Mouse (Mus musculus): Measurements from ENCODE around the gene Cplx3. TPM values are rescaled to one million over a fixed set of nuclear protein-coding genes. Genes with fewer than 3 reads are reported as not detected.

Cplx3 gene
- polyA plus RNA-seq, 1 experiment from 2014 or later, result 3.7 TPM

DNA sequence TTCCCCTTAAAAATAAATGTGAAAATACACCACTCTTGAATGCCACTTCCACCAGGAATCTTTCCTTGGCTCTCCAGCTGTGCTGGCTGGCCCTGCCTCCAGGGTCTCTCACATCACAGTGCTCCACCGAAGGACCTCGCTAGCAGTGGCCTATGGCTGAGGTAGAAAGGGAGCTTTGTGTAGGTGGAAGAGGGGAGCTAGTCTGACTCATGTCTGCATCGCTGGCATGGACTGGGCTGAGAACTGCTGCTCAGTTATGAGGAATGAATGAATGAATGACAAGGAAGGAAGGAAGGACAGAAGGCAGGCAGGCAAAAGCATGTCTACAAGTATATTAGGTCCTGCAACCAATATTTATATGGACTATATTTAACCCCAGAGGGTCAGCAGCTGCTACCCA is 31.2 kb upstream of the Cplx3 start:
- WGBS, result 75% methylated on average over 3 of the region's 3 CpGs
- H3K27me3 ChIP-seq, result no peaks in the 10 kb centered on the region
- H3K4me3 ChIP-seq, result no peak overlapping the region
- peaks cover 60% of the 10 kb centered on the region for H3K4me1 ChIP-seq
- H3K27ac ChIP-seq (replicated peaks), result no peak overlapping the region
- ATAC-seq (ENCODE audit: low FRiP score, low read depth), result no peak
- no peak overlapping the region for H3K9ac ChIP-seq (replicated peaks)
- H3K4me2 ChIP-seq (replicated peaks), result no peak overlapping the region
- no peaks in the 10 kb centered on the region for H3K9me3 ChIP-seq
- peaks cover 13% of the 10 kb centered on the region; the same call in 1 of the 2 replicates for H3K36me3 ChIP-seq

DNA sequence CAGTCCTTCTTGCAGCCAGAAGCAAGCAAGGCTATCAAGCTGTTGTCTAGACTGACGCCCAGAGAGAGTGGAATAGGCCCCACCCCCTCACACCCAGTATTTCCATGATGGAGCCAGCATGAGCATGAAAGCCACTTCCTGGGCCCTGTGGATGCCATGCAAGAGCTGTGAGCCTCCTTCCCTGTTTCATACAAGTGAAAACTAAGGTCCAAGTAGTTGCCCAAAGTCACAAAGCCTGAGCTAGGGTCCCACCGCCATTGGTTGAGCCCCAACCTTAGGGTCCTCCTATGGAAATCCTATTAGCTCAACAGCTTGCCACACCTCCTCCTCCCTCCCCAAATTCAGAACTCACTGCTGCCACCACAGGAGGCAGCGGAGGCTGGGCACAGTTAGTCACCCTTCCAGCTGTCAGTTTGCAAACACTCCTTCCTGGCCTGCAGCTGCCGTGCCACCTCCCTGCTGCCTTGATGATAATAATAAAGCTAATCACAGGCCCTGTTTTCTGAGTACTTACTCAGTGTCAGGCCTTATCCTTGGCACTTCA is 27.5 kb upstream of the Cplx3 start:
- Histone ChIP-seq H3K9me3 (no peaks in the 10 kb centered on the region), H3K4me3 (no peak overlapping the region), H3K27me3 (no peaks in the 10 kb centered on the region), H3K36me3 (peaks cover 43% of the 10 kb centered on the region), H3K4me2 (replicated peaks) (no peak overlapping the region), H3K27ac (replicated peaks) (no peak overlapping the region), H3K4me1 (peaks cover 23% of the 10 kb centered on the region), H3K9ac (replicated peaks) (no peak overlapping the region)
- 45% methylated on average over 4 of the region's 4 CpGs for WGBS
- no peak for ATAC-seq (ENCODE audit: low FRiP score, low read depth)

DNA sequence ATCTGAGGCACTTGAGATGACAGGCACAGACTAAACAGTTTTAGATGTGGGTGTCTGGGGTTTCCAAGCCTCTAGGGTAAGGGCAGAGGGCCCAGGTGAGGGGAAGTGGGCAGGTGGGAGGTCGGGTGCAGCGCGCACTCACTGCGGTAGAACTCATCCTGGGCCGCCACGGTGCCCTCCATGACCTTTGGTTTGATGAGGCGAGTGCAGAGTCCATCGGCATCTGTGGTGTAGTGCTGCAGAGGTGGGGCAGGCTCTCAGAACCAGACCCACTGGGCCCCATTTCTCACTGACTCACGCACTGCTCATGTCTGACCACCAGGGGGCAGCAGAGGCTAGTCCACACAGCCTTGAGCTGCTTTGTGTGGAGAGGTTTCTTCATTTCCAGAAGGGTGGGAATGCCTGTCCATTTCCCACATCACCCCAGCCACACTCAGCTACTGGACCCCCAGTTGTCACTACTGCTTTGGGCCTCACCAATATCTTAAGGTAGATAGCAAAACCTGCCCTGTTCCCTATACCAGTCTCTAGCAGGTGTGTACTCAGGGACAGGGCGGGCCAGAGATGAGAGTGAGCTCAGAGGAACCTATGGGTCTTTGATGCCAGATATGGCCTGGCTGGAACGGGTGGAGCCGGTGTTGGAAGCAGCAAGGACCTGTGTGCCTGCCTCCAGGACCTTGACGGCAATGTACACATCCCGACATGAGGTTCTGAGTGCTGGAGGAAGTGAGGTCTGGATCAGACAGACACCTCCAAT is 23.2 kb upstream of the Cplx3 start:
- peaks cover 8% of the 10 kb centered on the region for H3K4me1 ChIP-seq
- 66% methylated on average over 14 of the region's 14 CpGs for WGBS
- H3K9ac ChIP-seq (replicated peaks), result no peak overlapping the region
- H3K4me3 ChIP-seq, result no peak overlapping the region
- H3K9me3 ChIP-seq, result no peaks in the 10 kb centered on the region
- H3K27me3 ChIP-seq, result no peaks in the 10 kb centered on the region
- ATAC-seq (ENCODE audit: low FRiP score, low read depth), result peak; percentile 68
- no peak overlapping the region for H3K4me2 ChIP-seq (replicated peaks)
- peaks cover 82% of the 10 kb centered on the region for H3K36me3 ChIP-seq
- peak overlapping the region; percentile 50 for H3K27ac ChIP-seq (replicated peaks)

DNA sequence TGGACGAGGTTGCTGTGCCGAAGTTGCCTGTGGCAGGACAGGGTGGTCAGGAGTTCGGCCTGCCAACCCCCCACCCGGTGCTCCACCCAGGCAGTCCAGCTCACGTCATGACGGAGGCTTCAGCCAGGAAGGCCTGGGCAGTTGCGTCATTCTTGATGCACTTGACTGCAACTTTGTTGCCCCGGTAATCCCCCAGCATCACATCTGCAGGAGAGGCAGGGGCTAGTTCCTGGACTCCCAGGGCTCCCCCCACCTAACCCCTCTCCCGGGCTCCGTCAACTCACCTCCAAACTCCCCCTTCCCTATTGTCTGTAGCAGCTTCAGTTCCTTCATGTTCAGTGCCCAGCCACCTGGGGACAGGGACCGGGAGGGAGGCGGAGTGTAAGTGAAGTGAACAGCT is 22.6 kb upstream of the Cplx3 start:
- H3K27me3 ChIP-seq, result no peaks in the 10 kb centered on the region
- no peak overlapping the region for H3K9ac ChIP-seq (replicated peaks)
- no peak overlapping the region for H3K27ac ChIP-seq (replicated peaks)
- H3K36me3 ChIP-seq, result peaks cover 84% of the 10 kb centered on the region
- no peak overlapping the region for H3K4me2 ChIP-seq (replicated peaks)
- 90% methylated on average over 12 of the region's 12 CpGs for WGBS
- 0 out of 2 replicates have a peak, but pooled peaks cover 4% of the 10 kb centered on the region for H3K4me1 ChIP-seq
- H3K4me3 ChIP-seq, result no peak overlapping the region
- no peaks in the 10 kb centered on the region for H3K9me3 ChIP-seq
- 0 out of 2 replicates have a peak, but pooled peaks have one; percentile 2 for ATAC-seq (ENCODE audit: low FRiP score, low read depth)

DNA sequence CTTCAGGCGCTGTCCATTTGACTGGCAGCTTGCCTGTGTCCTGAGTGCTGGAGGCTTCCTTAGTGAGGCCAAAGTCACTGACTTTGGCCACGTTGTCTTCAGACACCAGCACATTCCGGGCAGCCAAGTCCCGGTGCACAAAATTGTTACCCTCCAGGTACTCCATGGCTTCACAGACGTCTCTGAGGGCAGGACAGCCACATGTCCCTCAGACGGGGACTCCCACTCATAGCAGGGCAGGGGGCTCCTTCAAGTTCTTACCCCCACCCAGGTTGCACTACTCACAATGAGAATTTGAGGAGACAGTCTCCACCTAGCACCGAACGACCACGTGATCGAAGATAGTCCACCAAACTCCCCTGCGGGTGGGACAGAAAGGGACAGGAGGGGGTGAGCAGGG is 21.8 kb upstream of the Cplx3 start:
- ATAC-seq (ENCODE audit: low FRiP score, low read depth), result no peak
- 91% methylated on average over 11 of the region's 11 CpGs for WGBS
- H3K36me3 ChIP-seq, result peaks cover 84% of the 10 kb centered on the region

DNA sequence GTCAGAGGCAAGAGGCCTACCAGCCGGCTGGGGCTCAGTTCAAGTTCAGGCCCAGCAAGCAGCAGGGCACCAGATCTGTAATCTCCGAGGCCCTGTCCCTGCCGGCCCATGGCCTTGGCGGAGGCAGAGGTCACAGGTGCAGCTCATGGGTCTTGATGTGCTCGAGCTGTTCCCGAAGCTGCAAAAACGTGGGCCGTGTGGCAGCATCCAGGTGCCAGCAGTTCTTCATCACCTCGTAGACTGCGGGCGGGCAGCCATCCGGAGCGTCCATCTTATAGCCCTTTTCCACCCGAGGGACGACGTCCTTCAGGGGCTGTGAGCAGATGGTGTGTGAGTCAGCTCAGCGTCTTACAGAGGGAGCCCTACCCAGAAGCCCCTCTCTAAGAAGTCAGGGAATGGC is 21.1 kb upstream of the Cplx3 start:
- peaks cover 77% of the 10 kb centered on the region for H3K36me3 ChIP-seq
- H3K9me3 ChIP-seq, result no peaks in the 10 kb centered on the region
- no peak overlapping the region for H3K4me2 ChIP-seq (replicated peaks)
- H3K9ac ChIP-seq (replicated peaks), result no peak overlapping the region
- 93% methylated on average over 17 of the region's 17 CpGs for WGBS
- ATAC-seq (ENCODE audit: low FRiP score, low read depth), result no peak
- H3K27ac ChIP-seq (replicated peaks), result no peak overlapping the region
- no peak overlapping the region for H3K4me3 ChIP-seq
- no peaks in the 10 kb centered on the region for H3K4me1 ChIP-seq
- H3K27me3 ChIP-seq, result no peaks in the 10 kb centered on the region

More for the DNA sequence above, 21.8 kb upstream of the Cplx3 start:
- no peak overlapping the region for H3K4me3 ChIP-seq
- H3K27me3 ChIP-seq, result no peaks in the 10 kb centered on the region
- no peaks in the 10 kb centered on the region for H3K4me1 ChIP-seq
- H3K27ac ChIP-seq (replicated peaks), result no peak overlapping the region
- no peak overlapping the region for H3K9ac ChIP-seq (replicated peaks)
- H3K4me2 ChIP-seq (replicated peaks), result no peak overlapping the region
- H3K9me3 ChIP-seq, result no peaks in the 10 kb centered on the region

DNA sequence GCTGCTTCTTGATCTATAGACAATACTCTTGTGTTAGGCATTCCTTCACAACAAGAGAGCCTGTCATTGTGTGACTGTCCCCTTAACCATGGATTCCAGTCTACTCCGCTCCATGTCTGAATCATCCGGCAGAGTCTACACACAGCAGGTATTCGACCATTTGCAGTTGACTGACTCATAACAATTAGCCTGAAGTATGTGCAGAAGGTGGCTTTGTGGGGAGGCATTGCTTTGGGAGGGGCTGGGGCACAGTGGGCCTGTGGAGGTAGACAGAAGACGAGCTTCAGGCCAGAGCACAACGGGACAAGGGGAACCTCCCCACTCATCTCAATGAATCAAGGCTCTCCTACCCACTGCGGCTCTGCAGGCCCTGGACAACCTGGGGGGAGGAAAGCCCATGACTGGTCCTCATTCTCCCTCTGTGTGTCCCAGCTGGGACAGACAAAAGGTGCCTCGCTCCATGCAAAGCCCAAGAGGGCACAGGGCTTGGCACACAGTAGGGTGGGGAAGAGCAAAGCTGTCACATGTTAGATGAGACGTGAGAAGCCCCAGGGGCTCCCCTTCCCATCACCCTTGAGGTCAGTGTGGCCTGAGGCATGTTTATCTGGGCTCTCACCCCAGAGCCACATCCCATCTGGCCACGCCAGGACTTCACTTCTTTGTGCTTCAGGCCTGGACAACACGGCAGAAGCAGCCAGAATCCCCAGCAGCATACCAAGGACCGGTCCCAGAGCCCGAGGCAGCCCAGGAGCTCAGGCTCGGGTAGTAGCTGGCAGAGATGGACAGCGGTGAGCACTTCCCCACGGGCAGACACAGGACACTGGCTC is 19.8 kb upstream of the Cplx3 start:
- Histone ChIP-seq H3K27ac (replicated peaks) (0 out of 2 replicates have a peak overlapping the region, but pooled peaks have one; percentile 30), H3K36me3 (peaks cover 66% of the 10 kb centered on the region), H3K27me3 (no peaks in the 10 kb centered on the region), H3K4me2 (replicated peaks) (no peak overlapping the region), H3K4me3 (no peak overlapping the region), H3K9ac (replicated peaks) (no peak overlapping the region), H3K9me3 (no peaks in the 10 kb centered on the region), H3K4me1 (no peaks in the 10 kb centered on the region)
- WGBS, result 77% methylated on average over 15 of the region's 15 CpGs
- ATAC-seq (ENCODE audit: low FRiP score, low read depth), result no peak

DNA sequence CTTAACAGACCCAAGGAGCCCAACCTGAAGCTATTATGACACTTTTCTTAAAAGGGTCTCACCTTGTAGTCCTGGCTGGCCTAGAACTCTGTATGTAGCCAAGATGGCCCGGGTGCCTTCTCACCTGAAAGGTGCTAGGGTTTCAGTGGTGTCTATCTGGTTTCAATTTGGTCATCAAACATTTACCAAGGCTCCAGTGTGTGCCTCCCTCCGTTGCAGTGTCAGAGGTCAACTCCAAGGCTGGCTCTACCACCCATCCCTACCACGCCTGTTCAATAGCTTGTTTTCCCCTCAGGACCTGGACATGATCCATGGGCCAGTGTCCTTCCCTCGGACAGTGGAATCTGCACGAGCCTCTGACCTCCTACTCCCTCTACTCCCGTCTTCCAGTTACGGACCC is 18.2 kb upstream of the Cplx3 start:
- H3K9me3 ChIP-seq, result no peaks in the 10 kb centered on the region
- no peak overlapping the region for H3K27ac ChIP-seq (replicated peaks)
- no peak overlapping the region for H3K4me3 ChIP-seq
- peaks cover 51% of the 10 kb centered on the region for H3K36me3 ChIP-seq
- H3K4me1 ChIP-seq, result no peaks in the 10 kb centered on the region; the same call in 1 of the 2 replicates
- no peak for ATAC-seq (ENCODE audit: low FRiP score, low read depth)
- no peak overlapping the region for H3K4me2 ChIP-seq (replicated peaks)
- WGBS, result 85% methylated on average over 7 of the region's 7 CpGs
- no peaks in the 10 kb centered on the region for H3K27me3 ChIP-seq
- H3K9ac ChIP-seq (replicated peaks), result no peak overlapping the region

DNA sequence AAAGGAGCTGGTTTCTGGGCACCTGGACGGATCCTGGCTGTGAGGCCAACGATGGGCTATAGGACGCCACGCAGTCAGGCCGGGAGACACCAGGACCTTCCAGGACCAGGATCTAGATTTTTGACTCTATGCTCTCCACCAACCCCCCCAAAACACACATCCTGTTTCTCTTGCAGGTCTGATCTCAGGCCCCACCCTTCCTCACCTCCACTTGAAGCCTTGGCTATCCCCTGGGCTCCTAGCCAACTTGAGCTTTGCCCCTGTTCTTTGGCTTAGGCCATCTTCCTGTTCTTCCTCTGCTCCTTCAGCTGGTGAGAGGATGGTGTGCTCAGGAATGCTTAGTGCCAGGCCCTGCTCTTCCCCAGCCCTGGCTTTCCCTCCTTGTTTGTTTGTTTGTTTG is 14.6 kb upstream of the Cplx3 start, which contains the start of gene Lman1l:
Gene Lman1l, minus strand, starts transcription at position 101 of the 400 bp plus-strand sequence.
- Histone ChIP-seq H3K9me3 (no peaks in the 10 kb centered on the region), H3K4me2 (replicated peaks) (no peak within 1 kb of the TSS), H3K4me1 (no peaks in the 10 kb centered on the region; the same call in 1 of the 2 replicates), H3K4me3 (no peak within 1 kb of the TSS), H3K27ac (replicated peaks) (no peak within 1 kb of the TSS), H3K36me3 (peaks cover 16% of the 10 kb centered on the region), H3K27me3 (no peaks in the 10 kb centered on the region), H3K9ac (replicated peaks) (no peak within 1 kb of the TSS)
- ATAC-seq (ENCODE audit: low FRiP score, low read depth), result no peak
- WGBS, result 94% methylated on average over 5 of the region's 5 CpGs

DNA sequence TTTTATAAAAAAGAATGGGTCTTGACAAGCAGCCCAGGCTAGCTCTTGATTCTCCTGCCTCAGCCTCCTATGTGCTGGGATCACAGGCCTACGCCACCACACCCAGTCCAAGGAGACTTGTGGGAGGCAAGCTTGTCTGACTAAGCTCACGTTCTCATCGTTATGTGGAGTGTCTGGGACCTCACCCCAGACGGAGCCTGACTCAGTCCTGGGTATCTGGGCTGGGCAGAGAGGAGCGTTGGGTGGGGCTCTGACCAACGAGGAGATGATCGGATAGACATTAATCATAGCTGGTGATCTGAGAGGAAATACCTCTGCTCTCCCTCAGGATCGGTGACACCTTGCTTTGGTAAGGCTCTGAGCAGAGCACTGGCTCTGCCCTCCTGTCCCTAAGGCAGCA is 12.8 kb upstream of the Cplx3 start:
- H3K4me1 ChIP-seq, result no peaks in the 10 kb centered on the region; the same call in 1 of the 2 replicates
- H3K4me3 ChIP-seq, result no peak overlapping the region
- no peak overlapping the region for H3K4me2 ChIP-seq (replicated peaks)
- no peak overlapping the region for H3K9ac ChIP-seq (replicated peaks)
- ATAC-seq (ENCODE audit: low FRiP score, low read depth), result no peak
- no peak overlapping the region for H3K27ac ChIP-seq (replicated peaks)
- no peaks in the 10 kb centered on the region for H3K9me3 ChIP-seq
- no peaks in the 10 kb centered on the region for H3K27me3 ChIP-seq
- no peaks in the 10 kb centered on the region for H3K36me3 ChIP-seq
- 78% methylated on average over 8 of the region's 8 CpGs for WGBS

DNA sequence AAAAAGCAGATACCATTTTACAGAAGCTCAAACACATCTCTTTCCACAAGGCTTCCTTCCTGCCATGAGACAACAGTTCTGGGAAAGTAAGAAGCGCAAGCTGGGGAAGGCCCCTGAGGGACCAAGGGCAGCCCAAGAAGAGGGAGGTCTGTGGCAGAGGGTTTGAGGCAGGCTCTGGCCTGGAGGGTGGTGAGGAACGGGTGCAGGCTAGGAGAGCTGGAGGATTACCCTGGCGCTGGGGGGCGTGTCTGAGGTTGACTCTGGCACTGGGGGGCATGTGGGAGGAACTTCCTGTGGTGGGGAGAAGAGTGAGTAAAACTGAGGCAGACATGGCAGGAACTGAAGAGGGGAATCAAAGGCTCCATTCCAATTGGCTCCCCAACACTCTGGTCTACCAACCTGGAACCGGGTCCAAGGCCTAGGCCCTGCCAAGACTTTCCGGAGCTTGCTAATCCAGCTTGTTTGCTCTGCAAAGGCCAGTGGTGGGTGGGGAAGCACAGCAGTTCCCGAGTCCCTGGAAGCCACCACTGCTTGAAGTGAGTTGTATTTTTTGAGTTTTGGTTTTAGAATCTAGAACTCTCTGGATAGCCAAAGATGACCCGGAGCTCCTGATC is 11.6 kb upstream of the Cplx3 start:
- Histone ChIP-seq H3K27me3 (no peaks in the 10 kb centered on the region), H3K4me2 (replicated peaks) (no peak overlapping the region), H3K9ac (replicated peaks) (no peak overlapping the region), H3K4me1 (no peaks in the 10 kb centered on the region; the same call in 1 of the 2 replicates), H3K27ac (replicated peaks) (no peak overlapping the region), H3K4me3 (no peak overlapping the region), H3K36me3 (no peaks in the 10 kb centered on the region), H3K9me3 (no peaks in the 10 kb centered on the region)
- no peak for ATAC-seq (ENCODE audit: low FRiP score, low read depth)
- WGBS, result 76% methylated on average over 8 of the region's 8 CpGs
